In genomic region chr9:65903419-65903818, GRCm38 (mm10) we compare ENCODE assay signal across 19 mouse cellular contexts. TPM values are rescaled to one million over a fixed set of nuclear protein-coding genes. Genes with fewer than 3 reads are reported as not detected.
DNase-seq lines count a peak whose midpoint lies in the region; ATAC-seq and TF ChIP-seq lines count a peak whose summit lies in the region.
"Had no signal": no experiment of that assay in that cellular context is flagged by ENCODE, and none has a peak within 500 bp of the region (broad histone marks: within the 10 kb centered on the region; RNA-seq: fewer than 3 reads in every experiment).

No protein-coding gene starts in this region.

- no peaks in the 10 kb centered on the region for H3K9me3 ChIP-seq in hindbrain, postnatal 0 days (ENCODE audit: low read length)
- no peaks in the 10 kb centered on the region for H3K9me3 ChIP-seq in hindbrain, embryonic 11.5 days (ENCODE audit: control insufficient read depth, low read length)
- H3K9me3 ChIP-seq: G1E; liver, embryonic 15.5 days; midbrain, embryonic 13.5 days; neural tube, embryonic 13.5 days; stomach, embryonic 15.5 days had no signal

- intact Hi-C loops in left cerebral cortex, postnatal 14 days (cut with DNase I) = no loop called here

- no peak overlapping the region for H3K27ac ChIP-seq in hindbrain, postnatal 0 days
- H3K27ac ChIP-seq in hindbrain, embryonic 11.5 days (ENCODE audit: low read depth, low read length) = no peak overlapping the region
- no peak overlapping the region for H3K27ac ChIP-seq in cortical plate, adult 2 months (ENCODE audit: insufficient read depth, low read length)
- H3K27ac ChIP-seq: liver, embryonic 15.5 days; midbrain, embryonic 13.5 days; neural tube, embryonic 13.5 days; stomach, embryonic 15.5 days had no signal

- no peak for DNase-seq in hindbrain, postnatal 0 days (ENCODE audit: low spot score)
- no peak for DNase-seq in hindbrain, embryonic 11.5 days (ENCODE audit: low spot score)
- peak; percentile 19 for DNase-seq in thymus, postnatal 0 days (ENCODE audit: low spot score)
- DNase-seq in thymus, postnatal 14 days = no peak
- DNase-seq in urinary bladder, adult 18-20 months (ENCODE audit: low spot score in 2 of 2) = no peak
- DNase-seq in left cerebral cortex, postnatal 14 days (ENCODE audit: low spot score in 2 of 2) = no peak
- DNase-seq in spleen, postnatal 10 days (ENCODE audit: low spot score in 2 of 2) = no peak
- DNase-seq: adrenal gland, adult 8-10 months; embryo, embryonic 11 days; gastrocnemius, postnatal 36 days; heart, postnatal 14 days; kidney, adult 18-20 months; layer of hippocampus, postnatal 36 days had no signal

- no peak overlapping the region for H3K4me2 ChIP-seq in hindbrain, postnatal 0 days (ENCODE audit: low read depth, low read length)
- H3K4me2 ChIP-seq in hindbrain, embryonic 11.5 days (replicated peaks; ENCODE audit: low read depth, low read length) = no peak overlapping the region
- H3K4me2 ChIP-seq: liver, embryonic 15.5 days; midbrain, embryonic 13.5 days; neural tube, embryonic 13.5 days; stomach, embryonic 15.5 days had no signal

- no peak overlapping the region for H3K4me3 ChIP-seq in hindbrain, postnatal 0 days (ENCODE audit: low read length)
- no peak overlapping the region for H3K4me3 ChIP-seq in hindbrain, embryonic 11.5 days (ENCODE audit: low read depth, low read length)
- no peak overlapping the region for H3K4me3 ChIP-seq in cortical plate, adult 2 months (ENCODE audit: insufficient read depth, low read length)
- H3K4me3 ChIP-seq: liver, embryonic 15.5 days; midbrain, embryonic 13.5 days; neural tube, embryonic 13.5 days; stomach, embryonic 15.5 days had no signal

- TF ChIP-seq POLR2A in cortical plate, adult 2 months (IDR thresholded peaks at IDR 0.05; ENCODE audit: extremely low read depth, insufficient read depth, low read length) = no peak

- no peaks in the 10 kb centered on the region for H3K36me3 ChIP-seq in hindbrain, postnatal 0 days (ENCODE audit: insufficient read depth, low read length)
- H3K36me3 ChIP-seq in hindbrain, embryonic 11.5 days (ENCODE audit: control insufficient read depth, insufficient read depth, low read length) = no peaks in the 10 kb centered on the region
- H3K36me3 ChIP-seq: midbrain, embryonic 13.5 days had no signal

- no peak for ATAC-seq in hindbrain, postnatal 0 days
- no peak for ATAC-seq in hindbrain, embryonic 11.5 days (ENCODE audit: low FRiP score)
- ATAC-seq: midbrain, embryonic 13.5 days had no signal

- no peaks in the 10 kb centered on the region for H3K27me3 ChIP-seq in hindbrain, postnatal 0 days (ENCODE audit: insufficient read depth, low read length)
- H3K27me3 ChIP-seq in hindbrain, embryonic 11.5 days (ENCODE audit: control insufficient read depth, insufficient read depth, low read length) = no peaks in the 10 kb centered on the region
- H3K27me3 ChIP-seq: liver, embryonic 15.5 days; midbrain, embryonic 13.5 days; neural tube, embryonic 13.5 days; stomach, embryonic 15.5 days had no signal

- no peaks in the 10 kb centered on the region for H3K4me1 ChIP-seq in hindbrain, postnatal 0 days (ENCODE audit: insufficient read depth, low read length)
- no peaks in the 10 kb centered on the region for H3K4me1 ChIP-seq in hindbrain, embryonic 11.5 days (replicated peaks; ENCODE audit: control insufficient read depth, insufficient read depth, low read length)
- H3K4me1 ChIP-seq in cortical plate, adult 2 months (ENCODE audit: control insufficient read depth, insufficient read depth, low read length) = peaks cover 2% of the 10 kb centered on the region; the same call in 1 of the 2 replicates

- H3K9ac ChIP-seq in hindbrain, postnatal 0 days (replicated peaks; ENCODE audit: low read length) = no peak overlapping the region
- no peak overlapping the region for H3K9ac ChIP-seq in hindbrain, embryonic 11.5 days (ENCODE audit: low read depth, low read length)
- H3K9ac ChIP-seq: liver, embryonic 15.5 days; midbrain, embryonic 13.5 days; neural tube, embryonic 13.5 days; stomach, embryonic 15.5 days had no signal

- TF ChIP-seq CTCF in hindbrain, postnatal 0 days (IDR thresholded peaks at IDR 0.05; ENCODE audit: low read depth) = 0 out of 2 replicates have a peak, but pooled peaks have one; percentile 12
- TF ChIP-seq CTCF in cortical plate, adult 2 months (IDR thresholded peaks at IDR 0.05; ENCODE audit: extremely low read depth, insufficient read depth, low read length) = 0 out of 2 replicates have a peak, but pooled peaks have one; percentile 4

RNA-seq across cellular contexts. Expression of gene Trip4, which starts 5.2 kb away (rescaled TPM):
- total RNA-seq in hindbrain, postnatal 0 days (2014; rRNA removed) = 15.6 and 25.7 TPM in 2 replicates
- 23.8 and 23.9 TPM in 2 replicates for polyA plus RNA-seq in hindbrain, postnatal 0 days (2015; fragmentation: Nextera tagmentation; extraction: Ambion mirVana)
- polyA plus RNA-seq in hindbrain, embryonic 11.5 days (2014; fragmentation: Nextera tagmentation; extraction: Ambion mirVana) = 35.8 and 40.7 TPM in 2 replicates
- polyA plus RNA-seq in thymus, postnatal 0 days (2015; fragmentation: Nextera tagmentation; extraction: Ambion mirVana) = 20.8 and 22.7 TPM in 2 replicates
- polyA plus RNA-seq in cortical plate, adult 2 months (2012; rRNA removed) = 18.5 and 19.6 TPM in 2 replicates
- 10 to 100 TPM; 33.4 to 35.6 TPM for total RNA-seq in left cerebral cortex, postnatal 14 days (2021)

RNA-seq across cellular contexts. Expression of gene Csnk1g1, which starts 5.3 kb away (rescaled TPM):
- total RNA-seq in hindbrain, postnatal 0 days (2014; rRNA removed) = 23.1 and 28.9 TPM in 2 replicates
- 18.2 and 19.6 TPM in 2 replicates for polyA plus RNA-seq in hindbrain, postnatal 0 days (2015; fragmentation: Nextera tagmentation; extraction: Ambion mirVana)
- 22.3 and 26.0 TPM in 2 replicates for polyA plus RNA-seq in hindbrain, embryonic 11.5 days (2014; fragmentation: Nextera tagmentation; extraction: Ambion mirVana)
- 10.5 and 14.6 TPM in 2 replicates for polyA plus RNA-seq in thymus, postnatal 0 days (2015; fragmentation: Nextera tagmentation; extraction: Ambion mirVana)
- 20.6 and 22.4 TPM in 2 replicates for polyA plus RNA-seq in cortical plate, adult 2 months (2012; rRNA removed)
- 10 to 100 TPM; 41.4 to 47.4 TPM for total RNA-seq in left cerebral cortex, postnatal 14 days (2021)

RNA-seq across cellular contexts. Expression of gene Pclaf, which starts 13.4 kb away (rescaled TPM):
- 14.0 and 15.6 TPM in 2 replicates for total RNA-seq in hindbrain, postnatal 0 days (2014; rRNA removed)
- polyA plus RNA-seq in hindbrain, postnatal 0 days (2015; fragmentation: Nextera tagmentation; extraction: Ambion mirVana) = 29.8 and 35.8 TPM in 2 replicates
- polyA plus RNA-seq in hindbrain, embryonic 11.5 days (2014; fragmentation: Nextera tagmentation; extraction: Ambion mirVana) = 176 and 188 TPM in 2 replicates
- polyA plus RNA-seq in thymus, postnatal 0 days (2015; fragmentation: Nextera tagmentation; extraction: Ambion mirVana) = 317 and 358 TPM in 2 replicates
- polyA plus RNA-seq in cortical plate, adult 2 months (2012; rRNA removed) = 0.59 and 1.1 TPM in 2 replicates
- 1 to 10 TPM in 1 of 2 experiments, under 1 TPM in 1; 0.66 to 1.2 TPM for total RNA-seq in left cerebral cortex, postnatal 14 days (2021)

Comparison
In these comparisons a context has a peak if more than half of its experiments do, and no peak if none do; other contexts are left out.
1. RNA of gene Pclaf, which starts 13.4 kb away (polyA plus RNA-seq): 317 to 358 TPM in thymus, postnatal 0 days, 176 to 188 TPM in hindbrain, embryonic 11.5 days and 29.8 to 35.8 TPM in hindbrain, postnatal 0 days; 0.59 to 1.1 TPM in cortical plate, adult 2 months; every median in the first group is over 10 times any median in the second.